Mouse (Mus musculus) liver, embryonic 14.5 days (tissue): ENCODE results near the gene Txnip.

Source experiments
- CTCF ChIP-seq: IDR thresholded peaks from 2 replicates; pipeline ENCODE4 v1.5.1; 2016; ENCODE audit warnings: antibody characterized with exemption, low read depth, control low read depth
- EP300 ChIP-seq: IDR thresholded peaks from 2 replicates; pipeline ENCODE4 v1.6.1; 2016; ENCODE audit warnings: antibody characterized with exemption, low read depth

DNA sequence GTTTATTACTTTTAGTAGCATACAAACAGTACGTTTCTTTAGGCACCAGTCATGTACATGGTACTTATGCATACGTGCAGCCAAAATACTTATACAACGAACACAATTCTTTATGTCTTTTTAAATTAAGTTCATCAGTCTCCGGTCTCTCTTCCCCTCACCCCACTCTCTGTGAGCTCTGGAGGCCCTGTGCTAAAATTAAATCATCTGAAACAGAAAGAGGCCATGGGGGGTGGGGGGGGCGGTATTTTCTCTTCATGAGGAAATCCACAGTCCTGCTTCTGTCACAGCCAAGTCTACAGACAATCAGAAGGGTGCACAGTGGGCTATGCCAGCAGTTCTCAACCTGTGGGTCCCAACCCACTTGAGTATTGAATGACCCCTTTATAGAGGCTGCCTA is 8.4 kb upstream of the Txnip start:
- TF ChIP-seq EP300: no peak
- no peak for TF ChIP-seq CTCF
